11 mouse cellular contexts compared by ENCODE assay signal in genomic region chr7:79505876-79506530, GRCm38 (mm10). TPM values are rescaled to one million over a fixed set of nuclear protein-coding genes. Genes with fewer than 3 reads are reported as not detected.
DNase-seq lines count a peak whose midpoint lies in the region; ATAC-seq and TF ChIP-seq lines count a peak whose summit lies in the region.
"Had no signal": no experiment of that assay in that cellular context is flagged by ENCODE, and none has a peak within 500 bp of the region (broad histone marks: within the 10 kb centered on the region; RNA-seq: fewer than 3 reads in every experiment).

No protein-coding gene starts in this region.

- ATAC-seq in hindbrain, embryonic 14.5 days (ENCODE audit: low FRiP score): peak; percentile 59
- peak; percentile 66 for ATAC-seq in neural tube, embryonic 12.5 days (ENCODE audit: low FRiP score, low read depth)
- ATAC-seq in CD4-positive, CD25-positive, alpha-beta regulatory T cell, adult 4 months: no peak

- under 1% methylated on average over 28 of the region's 28 CpGs for WGBS in hindbrain, embryonic 14.5 days
- WGBS in neural tube, embryonic 12.5 days: 1% methylated on average over 28 of the region's 28 CpGs
- 2% methylated on average over 28 of the region's 28 CpGs for WGBS in kidney, adult 2 months

- H3K4me2 ChIP-seq in hindbrain, embryonic 14.5 days (replicated peaks): peak overlapping the region; percentile 91
- H3K4me2 ChIP-seq in neural tube, embryonic 12.5 days (replicated peaks): peak overlapping the region; percentile 90

- intact Hi-C loops in left cerebral cortex, postnatal 36 days (cut with DNase I): no loop called here

- peak overlapping the region; percentile 99 for H3K27ac ChIP-seq in hindbrain, embryonic 14.5 days
- H3K27ac ChIP-seq in neural tube, embryonic 12.5 days: peak overlapping the region; percentile 98
- no peak overlapping the region for H3K27ac ChIP-seq in kidney, adult 2 months (ENCODE audit: insufficient read depth, low read depth, low read length)
- H3K27ac ChIP-seq: heart, embryonic 15.5 days had no signal

- peak; percentile 23 to 41 for DNase-seq in left cerebral cortex, postnatal 36 days (ENCODE audit: low spot score in 2 of 2)
- DNase-seq in left cerebral cortex, adult 9 months (ENCODE audit: low spot score in 2 of 2): no peak
- peak; percentile 59 for DNase-seq in embryo, embryonic 9.5 days (ENCODE audit: extremely low spot score)
- peak; percentile 69 for DNase-seq in hindbrain, embryonic 14.5 days (ENCODE audit: low spot score)
- no peak for DNase-seq in spleen, postnatal 36 days (ENCODE audit: low spot score in 2 of 2)
- no peak for DNase-seq in kidney, adult 2 months
- DNase-seq: adrenal gland, adult 8-10 months; right cerebral cortex, postnatal 25 days had no signal

- H3K27me3 ChIP-seq in hindbrain, embryonic 14.5 days (ENCODE audit: control insufficient read depth, insufficient read depth, low read length): 0 out of 2 replicates have a peak, but pooled peaks cover 11% of the 10 kb centered on the region
- H3K27me3 ChIP-seq in neural tube, embryonic 12.5 days (replicated peaks): peaks cover 42% of the 10 kb centered on the region
- peaks cover 6% of the 10 kb centered on the region; the same call in 1 of the 2 replicates for H3K27me3 ChIP-seq in kidney, adult 2 months (replicated peaks; ENCODE audit: control insufficient read depth, insufficient read depth, low read length)

- no peak for TF ChIP-seq CTCF in kidney, adult 2 months (conservative IDR thresholded peaks at IDR 0.05; ENCODE audit: insufficient read depth, insufficient read length, low read depth, low read length)

- H3K36me3 ChIP-seq in hindbrain, embryonic 14.5 days (replicated peaks; ENCODE audit: control insufficient read depth, insufficient read depth): peaks cover 33% of the 10 kb centered on the region; the same call in 1 of the 2 replicates
- H3K36me3 ChIP-seq in neural tube, embryonic 12.5 days: peaks cover 37% of the 10 kb centered on the region
- H3K36me3 ChIP-seq in kidney, adult 2 months (ENCODE audit: control insufficient read depth, insufficient read depth, low read length): no peaks in the 10 kb centered on the region
- H3K36me3 ChIP-seq: heart, embryonic 15.5 days had no signal

- H3K9ac ChIP-seq in hindbrain, embryonic 14.5 days: peak overlapping the region; percentile 99
- peak overlapping the region; percentile 100 for H3K9ac ChIP-seq in neural tube, embryonic 12.5 days
- H3K9ac ChIP-seq: heart, embryonic 15.5 days had no signal

- H3K4me3 ChIP-seq in hindbrain, embryonic 14.5 days (replicated peaks; ENCODE audit: low read length): peak overlapping the region; percentile 88
- H3K4me3 ChIP-seq in neural tube, embryonic 12.5 days: peak overlapping the region; percentile 87
- no peak overlapping the region for H3K4me3 ChIP-seq in kidney, adult 2 months (ENCODE audit: insufficient read depth, low read depth, low read length)

- H3K9me3 ChIP-seq in hindbrain, embryonic 14.5 days (ENCODE audit: control insufficient read depth, low read length): no peaks in the 10 kb centered on the region
- no peaks in the 10 kb centered on the region for H3K9me3 ChIP-seq in neural tube, embryonic 12.5 days
- H3K9me3 ChIP-seq: heart, embryonic 15.5 days had no signal

- no peak for TF ChIP-seq POLR2A in kidney, adult 2 months (IDR thresholded peaks at IDR 0.05; ENCODE audit: low read depth, low read length)

- peaks cover 29% of the 10 kb centered on the region for H3K4me1 ChIP-seq in hindbrain, embryonic 14.5 days (replicated peaks; ENCODE audit: control insufficient read depth, insufficient read depth, low read length)
- peaks cover 20% of the 10 kb centered on the region; the same call in 1 of the 2 replicates for H3K4me1 ChIP-seq in neural tube, embryonic 12.5 days
- H3K4me1 ChIP-seq in kidney, adult 2 months (ENCODE audit: control insufficient read depth, insufficient read depth, low read length): no peaks in the 10 kb centered on the region

RNA-seq across cellular contexts. Expression of gene Polg, which starts 39.8 kb away (rescaled TPM):
- total RNA-seq in left cerebral cortex, postnatal 36 days (2021): 10 to 100 TPM; 77.8 to 97.5 TPM
- 26.3 and 28.9 TPM in 2 replicates for polyA plus RNA-seq in hindbrain, embryonic 14.5 days (2014; fragmentation: Nextera tagmentation; extraction: Ambion mirVana)
- 45.6 and 48.5 TPM in 2 replicates for polyA plus RNA-seq in neural tube, embryonic 12.5 days (2016; fragmentation: Nextera tagmentation; extraction: Ambion mirVana)
- polyA plus RNA-seq in CD4-positive, CD25-positive, alpha-beta regulatory T cell, adult 4 months (2017; shearing (Covaris generic)): 10 to 100 TPM; 29.3 to 34.8 TPM
- polyA plus RNA-seq in kidney, adult 2 months (2012; rRNA removed): 33.8 and 35.3 TPM in 2 replicates

Comparison
In these comparisons a context has a peak if more than half of its experiments do, and no peak if none do; other contexts are left out.
1. DNase-seq: peak in left cerebral cortex, postnatal 36 days (2 of 2), embryo, embryonic 9.5 days (single experiment) and hindbrain, embryonic 14.5 days (single experiment); none in left cerebral cortex, adult 9 months (0 of 2), spleen, postnatal 36 days (0 of 2) and kidney, adult 2 months (single experiment).